In genomic region chr17:47853336-47853735, GRCm38 (mm10) we compare ENCODE assay signal across 25 mouse cellular contexts.
"Had no signal": no experiment of that assay in that cellular context is flagged by ENCODE, and none has a peak within 500 bp of the region (broad histone marks: within the 10 kb centered on the region; RNA-seq: fewer than 3 reads in every experiment).

No protein-coding gene starts in this region.

- H3K9me3 ChIP-seq: heart, embryonic 10.5 days; hindbrain, embryonic 13.5 days; hindbrain, embryonic 15.5 days; kidney, embryonic 15.5 days; limb, embryonic 15.5 days; liver, embryonic 12.5 days had no signal

- H3K9ac ChIP-seq: heart, embryonic 12.5 days; hindbrain, embryonic 13.5 days; hindbrain, embryonic 15.5 days; kidney, embryonic 15.5 days; limb, embryonic 13.5 days; limb, embryonic 15.5 days; liver, embryonic 12.5 days; liver, embryonic 14.5 days had no signal

- ATAC-seq: hindbrain, postnatal 0 days; liver, embryonic 12.5 days had no signal

- DNase-seq: gastrocnemius, postnatal 10 days; gastrocnemius, postnatal 25 days; heart, adult 18-20 months; heart, postnatal 14 days; heart, postnatal 36 days; kidney, adult 11 months; kidney, adult 2 months; kidney, adult 9 months; kidney, postnatal 10 days; kidney, postnatal 25 days; kidney, postnatal 4 days; layer of hippocampus, adult 9-11 months; layer of hippocampus, postnatal 36 days; left cerebral cortex, postnatal 4 days had no signal

- H3K27me3 ChIP-seq: heart, embryonic 12.5 days; limb, embryonic 15.5 days had no signal

- H3K4me1 ChIP-seq: liver, embryonic 12.5 days had no signal

- H3K4me3 ChIP-seq: heart, embryonic 10.5 days; heart, embryonic 12.5 days; hindbrain, embryonic 13.5 days; hindbrain, embryonic 15.5 days; kidney, embryonic 15.5 days; layer of hippocampus, adult 2 months; limb, embryonic 13.5 days; limb, embryonic 15.5 days; liver, embryonic 12.5 days had no signal

- H3K27ac ChIP-seq: heart, embryonic 10.5 days; hindbrain, embryonic 13.5 days; hindbrain, embryonic 15.5 days; hindbrain, postnatal 0 days; kidney, embryonic 15.5 days; layer of hippocampus, adult 2 months; limb, embryonic 13.5 days; limb, embryonic 15.5 days; liver, embryonic 12.5 days; liver, embryonic 14.5 days had no signal

- H3K4me2 ChIP-seq: heart, embryonic 12.5 days; hindbrain, embryonic 13.5 days; hindbrain, embryonic 15.5 days; kidney, embryonic 15.5 days; limb, embryonic 13.5 days; limb, embryonic 15.5 days; liver, embryonic 12.5 days had no signal

- H3K36me3 ChIP-seq: heart, embryonic 10.5 days; heart, embryonic 12.5 days; hindbrain, embryonic 13.5 days; hindbrain, embryonic 15.5 days; kidney, embryonic 15.5 days; limb, embryonic 13.5 days; limb, embryonic 15.5 days; liver, embryonic 12.5 days had no signal
